Mouse (Mus musculus): Measurements from ENCODE around the gene Atp6v1d.

The Atp6v1d gene

GRCm38 (mm10) chr12:78794236-78794635 is 67.2 kb downstream of the Atp6v1d start:
- no peak for DNase-seq (ENCODE audit: low spot score in 2 of 2)

- DNase-seq (ENCODE audit: low spot score in 2 of 2), result no peak
These were observed 70.6 kb downstream of the Atp6v1d start for GRCm38 (mm10) chr12:78790791-78791190.
